32 mouse cellular contexts compared by ENCODE assay signal in the genomic region with DNA sequence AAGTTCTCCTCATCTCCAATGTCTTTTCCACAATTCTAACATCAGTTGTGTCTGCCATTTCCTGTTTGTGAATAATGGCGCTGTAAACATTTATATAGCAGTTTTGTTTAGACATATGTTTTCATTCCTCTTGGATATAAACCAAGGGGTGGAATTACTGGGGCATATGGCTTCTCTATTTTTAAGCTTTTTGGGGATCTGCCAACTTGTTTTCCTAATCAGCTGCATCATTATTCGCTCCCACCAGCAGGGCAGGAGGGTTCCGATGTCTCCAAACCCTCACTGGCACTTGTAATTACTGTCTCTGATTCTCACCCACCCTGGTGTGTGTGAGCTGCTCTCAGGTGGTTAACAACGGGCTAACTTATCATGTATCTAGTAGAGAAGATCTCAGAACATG. TPM values are rescaled to one million over a fixed set of nuclear protein-coding genes. Genes with fewer than 3 reads are reported as not detected.
DNase-seq lines count a peak whose midpoint lies in the region; ATAC-seq and TF ChIP-seq lines count a peak whose summit lies in the region.
"Had no signal": no experiment of that assay in that cellular context is flagged by ENCODE, and none has a peak within 500 bp of the region (broad histone marks: within the 10 kb centered on the region; RNA-seq: fewer than 3 reads in every experiment).

No protein-coding gene starts in this region.

- TF ChIP-seq POLR2A in brain, embryonic 14.5 days (IDR thresholded peaks at IDR 0.05; ENCODE audit: borderline replicate concordance, extremely low read depth, insufficient read depth, insufficient read length, poor library complexity, severe bottlenecking): no peak

- peaks cover 10% of the 10 kb centered on the region for H3K27me3 ChIP-seq in forebrain, embryonic 11.5 days (ENCODE audit: control insufficient read depth, insufficient read depth, low read length)
- H3K27me3 ChIP-seq in forebrain, embryonic 10.5 days (ENCODE audit: poor library complexity, severe bottlenecking): peaks cover 100% of the 10 kb centered on the region
- H3K27me3 ChIP-seq in lung, embryonic 14.5 days (ENCODE audit: insufficient read depth, low read length): 0 out of 2 replicates have a peak, but pooled peaks cover 3% of the 10 kb centered on the region
- peaks cover 18% of the 10 kb centered on the region for H3K27me3 ChIP-seq in heart, embryonic 12.5 days (replicated peaks)

- WGBS in forebrain, embryonic 11.5 days: 86% methylated on average over 4 of the region's 4 CpGs
- 92% methylated on average over 4 of the region's 4 CpGs for WGBS in forebrain, embryonic 10.5 days
- 67% methylated on average over 4 of the region's 4 CpGs for WGBS in lung, embryonic 14.5 days
- WGBS in heart, embryonic 12.5 days: 80% methylated on average over 4 of the region's 4 CpGs

- peaks cover 8% of the 10 kb centered on the region; the same call in 1 of the 2 replicates for H3K4me1 ChIP-seq in forebrain, embryonic 11.5 days (replicated peaks; ENCODE audit: control insufficient read depth, insufficient read depth, low read length)
- peaks cover 46% of the 10 kb centered on the region for H3K4me1 ChIP-seq in forebrain, embryonic 10.5 days
- H3K4me1 ChIP-seq in lung, embryonic 14.5 days (ENCODE audit: insufficient read depth): peaks cover 6% of the 10 kb centered on the region; the same call in 1 of the 2 replicates
- H3K4me1 ChIP-seq in heart, embryonic 12.5 days (replicated peaks): peaks cover 13% of the 10 kb centered on the region

- no peak overlapping the region for H3K9ac ChIP-seq in forebrain, embryonic 11.5 days (ENCODE audit: low read length)
- H3K9ac ChIP-seq in lung, embryonic 14.5 days: no peak overlapping the region
- H3K9ac ChIP-seq in heart, embryonic 12.5 days: no peak overlapping the region
- H3K9ac ChIP-seq: embryonic facial prominence, embryonic 12.5 days; heart, embryonic 13.5 days; hindbrain, embryonic 14.5 days had no signal

- TF ChIP-seq CTCF in lung, embryonic 14.5 days (IDR thresholded peaks at IDR 0.05; ENCODE audit: low read depth): no peak
- TF ChIP-seq CTCF in brain, embryonic 14.5 days (IDR thresholded peaks at IDR 0.05; ENCODE audit: borderline replicate concordance, extremely low read depth, insufficient read depth, insufficient read length): no peak

- no peaks in the 10 kb centered on the region for H3K36me3 ChIP-seq in forebrain, embryonic 11.5 days (ENCODE audit: control insufficient read depth, insufficient read depth, low read length)
- no peaks in the 10 kb centered on the region for H3K36me3 ChIP-seq in forebrain, embryonic 10.5 days (replicated peaks)
- H3K36me3 ChIP-seq in lung, embryonic 14.5 days (ENCODE audit: insufficient read depth): no peaks in the 10 kb centered on the region
- no peaks in the 10 kb centered on the region for H3K36me3 ChIP-seq in heart, embryonic 12.5 days
- H3K36me3 ChIP-seq: embryonic facial prominence, embryonic 12.5 days; heart, embryonic 13.5 days had no signal

- H3K4me3 ChIP-seq in forebrain, embryonic 11.5 days (ENCODE audit: low read depth, low read length): no peak overlapping the region
- H3K4me3 ChIP-seq in forebrain, embryonic 10.5 days: no peak overlapping the region
- H3K4me3 ChIP-seq in lung, embryonic 14.5 days (ENCODE audit: low read depth, low read length): no peak overlapping the region
- no peak overlapping the region for H3K4me3 ChIP-seq in heart, embryonic 12.5 days
- H3K4me3 ChIP-seq: embryonic facial prominence, embryonic 12.5 days; erythroblast, embryonic 14.5 days; gastrocnemius, adult 2 months; heart, embryonic 13.5 days had no signal

- no peak for ATAC-seq in forebrain, embryonic 11.5 days (replicated peaks; ENCODE audit: low FRiP score)
- no peak for ATAC-seq in lung, embryonic 14.5 days (ENCODE audit: insufficient read depth)
- ATAC-seq in heart, embryonic 12.5 days (ENCODE audit: insufficient number of reproducible peaks, low FRiP score): no peak
- ATAC-seq: CD4-positive, CD25-positive, alpha-beta regulatory T cell, adult 4 months; hindbrain, postnatal 0 days; inflammation-experienced regulatory T-cells, adult 6 months; intestine, embryonic 16.5 days had no signal

- DNase-seq in forebrain, embryonic 11.5 days (ENCODE audit: low spot score): peak; percentile 21
- no peak for DNase-seq in forebrain, embryonic 10.5 days (ENCODE audit: extremely low spot score, low spot score)
- peak; percentile 63 for DNase-seq in lung, embryonic 14.5 days
- DNase-seq in lung, postnatal 14 days: no peak
- DNase-seq in brain, adult 2 months (ENCODE audit: low read depth, low spot score): peak; percentile 10
- peak; percentile 82 for DNase-seq in brain, embryonic 14.5 days (ENCODE audit: low read depth)
- DNase-seq in adrenal gland, adult 18-20 months (ENCODE audit: low spot score in 2 of 2): no peak
- DNase-seq: adrenal gland, adult 8-10 months; adrenal gland, postnatal 25 days; cerebellum, adult 11-12 months; cerebellum, adult 8-10 months; cerebellum, postnatal 14 days; gastrocnemius, adult 2 months; gastrocnemius, postnatal 14 days; heart, adult 11 months; heart, postnatal 14 days; heart, postnatal 4 days; kidney, adult 18-20 months had no signal

- no peak overlapping the region for H3K4me2 ChIP-seq in forebrain, embryonic 11.5 days (ENCODE audit: low read depth, low read length, severe bottlenecking)
- H3K4me2 ChIP-seq in lung, embryonic 14.5 days: no peak overlapping the region
- no peak overlapping the region for H3K4me2 ChIP-seq in heart, embryonic 12.5 days
- H3K4me2 ChIP-seq: embryonic facial prominence, embryonic 12.5 days; heart, embryonic 13.5 days; hindbrain, embryonic 14.5 days had no signal

- no peak overlapping the region for H3K27ac ChIP-seq in forebrain, embryonic 11.5 days (ENCODE audit: low read depth, low read length)
- H3K27ac ChIP-seq in forebrain, embryonic 10.5 days: no peak overlapping the region
- H3K27ac ChIP-seq in lung, embryonic 14.5 days (ENCODE audit: low read depth): no peak overlapping the region
- H3K27ac ChIP-seq in heart, embryonic 12.5 days (ENCODE audit: poor library complexity, severe bottlenecking): no peak overlapping the region
- H3K27ac ChIP-seq: embryonic facial prominence, embryonic 12.5 days; gastrocnemius, adult 2 months; heart, embryonic 13.5 days; hindbrain, embryonic 14.5 days; hindbrain, postnatal 0 days had no signal

- H3K9me3 ChIP-seq in forebrain, embryonic 11.5 days (ENCODE audit: control insufficient read depth, low read length): no peaks in the 10 kb centered on the region
- no peaks in the 10 kb centered on the region for H3K9me3 ChIP-seq in forebrain, embryonic 10.5 days
- H3K9me3 ChIP-seq in lung, embryonic 14.5 days (ENCODE audit: low read depth, low read length): no peaks in the 10 kb centered on the region
- H3K9me3 ChIP-seq in heart, embryonic 12.5 days (replicated peaks): no peaks in the 10 kb centered on the region
- H3K9me3 ChIP-seq: embryonic facial prominence, embryonic 12.5 days; heart, embryonic 13.5 days had no signal

RNA-seq across cellular contexts. Expression of a gene that starts 59.4 kb away (rescaled TPM):
- 20.3 and 27.4 TPM in 2 replicates for polyA plus RNA-seq in forebrain, embryonic 11.5 days (2014; fragmentation: Nextera tagmentation; extraction: Ambion mirVana)
- polyA plus RNA-seq in forebrain, embryonic 10.5 days (2016; fragmentation: Nextera tagmentation; extraction: Ambion mirVana): 10.5 and 11.2 TPM in 2 replicates
- polyA plus RNA-seq in lung, embryonic 14.5 days (2014; fragmentation: Nextera tagmentation; extraction: Ambion mirVana): not detected in 2 replicates
- polyA plus RNA-seq in brain, embryonic 14.5 days (2012; rRNA removed): 25.1 and 26.7 TPM in 2 replicates
- not detected in 2 replicates for polyA plus RNA-seq in heart, embryonic 12.5 days (2016; fragmentation: Nextera tagmentation; extraction: Ambion mirVana)
- total RNA-seq in adrenal gland, adult 18-20 months (2021): not detected
- total RNA-seq: adrenal gland, adult 8-10 months; adrenal gland, postnatal 25 days; gastrocnemius, adult 2 months; gastrocnemius, postnatal 14 days; gastrocnemius, postnatal 4 days; heart, adult 8-10 months; heart, postnatal 14 days; heart, postnatal 4 days; MEL had no signal
- polyA plus RNA-seq: C2C12; CD4-positive, CD25-positive, alpha-beta regulatory T cell, adult 4 months; erythroblast, embryonic 14.5 days; heart, embryonic 13.5 days; heart, embryonic 16.5 days; inflammation-experienced regulatory T-cells, adult 6 months; intestine, embryonic 16.5 days had no signal

Comparison
In these comparisons a context has a peak if more than half of its experiments do, and no peak if none do; other contexts are left out.
1. DNase-seq: peak in forebrain, embryonic 11.5 days (single experiment), lung, embryonic 14.5 days (single experiment), brain, adult 2 months (single experiment) and brain, embryonic 14.5 days (single experiment); none in forebrain, embryonic 10.5 days (single experiment), lung, postnatal 14 days (single experiment) and adrenal gland, adult 18-20 months (0 of 2).
2. RNA of a gene that starts 59.4 kb away (polyA plus RNA-seq): 25.1 to 26.7 TPM in brain, embryonic 14.5 days, 20.3 to 27.4 TPM in forebrain, embryonic 11.5 days and 10.5 to 11.2 TPM in forebrain, embryonic 10.5 days; not detected in lung, embryonic 14.5 days and not detected in heart, embryonic 12.5 days; every median in the first group is over 10 times any median in the second.